Mouse (Mus musculus): ENCODE data around the gene Ano6.

The Ano6 gene

DNA sequence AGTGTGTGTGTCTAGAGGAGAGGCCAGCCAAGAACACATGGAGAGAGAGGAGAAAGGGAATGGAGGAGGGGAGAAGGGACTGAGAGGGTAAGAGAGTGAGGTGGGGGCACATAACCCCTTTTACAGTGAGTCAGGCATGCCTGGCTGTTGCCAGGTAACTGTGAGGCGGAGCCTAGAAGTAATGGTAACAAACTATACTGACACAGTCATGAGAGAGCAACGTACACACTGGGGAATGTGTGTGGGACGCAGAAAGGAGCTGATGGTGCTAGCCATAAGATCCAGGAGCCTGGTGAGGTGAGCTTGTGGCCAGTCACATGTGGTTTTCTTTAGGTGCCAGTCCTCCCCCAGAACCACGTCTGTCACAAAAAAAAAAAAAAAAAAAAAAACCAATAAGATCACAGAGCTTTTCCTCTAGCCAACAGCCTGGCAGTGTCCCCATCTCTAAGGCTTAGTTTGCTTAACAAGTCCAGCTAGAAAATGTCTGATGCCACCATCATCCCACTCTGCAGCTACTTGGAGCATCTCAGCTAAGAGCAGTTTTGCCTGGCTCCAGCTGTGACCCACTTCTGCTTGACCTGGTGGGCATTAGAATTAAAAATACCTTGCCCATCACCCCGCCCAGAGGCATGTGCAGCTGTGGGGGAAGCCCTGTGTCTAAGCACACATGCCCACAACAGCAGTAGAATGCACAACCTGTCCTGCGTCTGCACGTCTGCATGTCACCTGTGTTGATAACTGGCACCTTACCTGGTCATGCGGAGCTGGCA, 186.7 kb downstream of the Ano6 start:
- DNase-seq, result no peak

DNA sequence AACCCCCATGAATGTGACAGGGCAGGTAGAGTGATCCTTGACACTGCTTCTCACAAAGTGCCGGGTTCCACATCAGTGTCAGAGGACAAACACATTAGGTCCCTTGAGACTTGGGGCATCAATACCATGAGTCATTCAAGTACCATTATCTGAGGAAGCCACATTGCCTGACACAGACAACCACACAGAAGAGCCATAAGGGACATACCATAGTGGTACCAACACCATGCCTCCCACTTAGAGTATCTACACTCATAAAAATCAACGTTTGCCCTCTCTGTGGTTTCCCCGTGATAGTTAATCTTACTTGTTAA, 187.3 kb downstream of the Ano6 start:
- no peak for DNase-seq

DNA sequence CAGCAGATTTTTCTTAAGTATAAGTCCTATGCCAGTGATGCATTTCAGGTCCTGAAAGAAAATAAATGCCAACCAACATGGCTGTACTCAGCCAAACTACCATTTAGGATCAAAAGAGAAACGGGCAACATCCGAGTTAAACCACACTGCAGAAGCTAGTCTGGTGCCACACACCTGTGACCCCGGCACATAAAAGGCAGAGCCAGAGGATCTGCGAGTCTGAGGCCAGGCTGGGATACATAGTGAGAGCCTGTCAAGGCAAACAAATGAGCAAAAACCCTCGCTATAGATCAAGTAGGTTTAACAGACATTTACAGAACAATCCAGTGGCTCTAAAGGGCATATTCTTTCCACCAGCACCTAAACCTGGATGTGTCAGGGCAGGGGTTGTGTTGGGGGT, 190.0 kb downstream of the Ano6 start:
- no peak for DNase-seq

DNA sequence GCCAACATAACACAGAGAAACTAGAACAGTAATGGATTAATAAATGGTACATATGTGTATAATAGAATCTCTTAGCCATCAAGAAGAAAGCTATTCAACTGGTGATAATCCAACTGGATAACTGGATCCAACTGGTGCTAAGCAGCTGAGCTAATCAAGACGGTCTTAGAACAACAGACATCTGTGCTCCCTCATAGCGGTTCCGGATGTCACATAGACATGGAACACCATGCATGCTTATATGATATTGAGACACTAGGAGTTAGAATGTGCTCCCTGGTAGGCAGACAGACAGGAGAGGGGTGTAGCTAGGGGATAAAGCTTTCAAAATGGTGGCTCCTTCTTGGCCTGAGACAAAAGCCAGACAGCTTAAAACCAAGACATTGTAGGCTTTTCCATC, 197.3 kb downstream of the Ano6 start:
- DNase-seq, result no peak

DNA sequence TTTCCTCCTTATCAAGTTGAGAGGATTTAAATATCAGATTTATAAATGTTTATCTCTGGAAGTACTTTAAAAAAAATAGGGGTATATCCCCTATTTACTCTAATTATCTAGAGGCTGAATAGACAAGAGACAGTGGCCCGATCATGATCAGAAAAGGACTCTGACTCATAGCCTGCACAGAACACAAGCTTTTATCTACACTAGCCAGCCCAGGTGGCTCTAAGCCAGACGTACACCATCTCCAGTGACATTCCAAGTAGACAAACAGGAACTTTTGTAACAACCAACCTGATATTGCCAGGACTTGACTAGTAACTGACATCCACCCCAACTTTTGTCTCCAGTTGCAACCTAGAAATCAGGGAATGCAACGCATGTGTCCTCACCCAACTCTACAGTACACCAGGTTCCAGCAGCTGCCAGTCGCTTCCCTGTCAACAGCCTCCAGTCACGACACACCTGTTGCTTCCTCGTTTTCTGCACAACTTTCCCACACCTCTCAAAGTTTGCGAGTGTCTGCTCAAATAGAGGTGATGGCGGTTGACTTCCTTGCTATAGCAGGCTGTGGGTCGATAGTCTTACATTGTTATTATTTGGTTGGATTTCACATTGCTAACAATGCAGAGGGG, 199.0 kb downstream of the Ano6 start:
- DNase-seq, result no peak

DNA sequence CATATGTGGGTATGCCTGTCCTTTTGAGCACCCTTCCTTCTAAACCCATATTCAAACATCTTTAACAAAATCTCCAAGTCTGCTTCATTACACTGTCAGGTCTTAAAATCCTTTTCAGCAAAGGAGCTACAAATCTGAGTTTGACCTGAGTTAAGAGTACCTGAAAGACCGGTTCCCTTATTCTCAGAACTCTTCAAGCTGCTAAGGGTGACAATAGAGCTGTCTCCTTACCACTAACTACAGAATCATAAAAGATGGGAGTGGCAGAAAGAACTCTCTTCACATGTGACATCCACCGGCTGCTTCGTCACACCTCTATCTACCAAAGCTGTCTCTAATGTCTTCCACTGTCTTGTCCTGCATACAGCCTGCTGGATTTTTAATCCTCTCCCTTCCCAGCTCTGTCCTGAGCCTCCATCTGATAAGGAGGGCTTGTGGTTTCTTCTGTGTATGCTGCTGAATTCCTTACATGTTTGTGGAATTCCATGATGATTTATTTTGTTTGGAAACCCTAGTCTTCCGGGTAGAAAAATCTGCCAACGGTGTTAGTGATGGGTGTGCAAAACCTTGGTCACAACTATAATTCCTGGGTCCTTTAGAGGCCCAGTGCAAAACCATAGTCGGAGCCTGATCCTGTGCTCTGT, 212.4 kb downstream of the Ano6 start:
- no peak for DNase-seq

DNA sequence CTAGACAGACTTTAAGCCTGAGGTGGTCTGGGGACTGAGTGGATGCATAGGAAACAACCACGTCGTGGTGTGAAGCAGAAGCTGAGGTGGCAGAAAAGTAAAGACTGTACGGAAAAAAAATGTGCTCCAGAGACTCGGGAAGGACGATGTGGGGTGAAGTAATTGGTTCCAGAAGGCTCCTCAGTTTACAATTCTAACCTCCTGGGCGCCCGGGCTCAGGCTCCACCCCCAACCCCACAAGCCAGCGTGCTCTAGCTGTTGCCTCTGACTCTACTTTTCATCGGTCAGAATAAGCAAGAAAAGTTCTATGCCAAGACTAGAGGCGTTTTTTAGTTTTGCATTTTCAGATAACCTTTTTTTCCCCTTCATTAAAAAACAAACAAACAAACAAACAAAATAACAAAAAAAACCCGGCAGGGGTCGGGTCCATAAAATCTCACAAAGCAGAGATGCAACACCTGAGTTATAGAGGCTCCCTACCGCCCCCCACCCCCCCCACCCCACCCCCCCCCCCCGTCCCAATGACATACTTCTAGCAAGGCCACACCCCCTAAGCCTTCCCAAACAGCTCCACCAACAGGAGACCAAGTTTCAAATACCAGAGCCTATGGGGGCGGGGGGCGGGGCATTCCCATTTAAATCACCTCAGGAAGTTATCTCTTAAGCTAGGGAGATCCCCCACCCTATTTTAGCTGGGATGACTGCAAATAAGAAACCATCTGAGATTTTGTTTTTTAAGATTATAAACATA, 221.2 kb downstream of the Ano6 start:
- DNase-seq, result no peak

DNA sequence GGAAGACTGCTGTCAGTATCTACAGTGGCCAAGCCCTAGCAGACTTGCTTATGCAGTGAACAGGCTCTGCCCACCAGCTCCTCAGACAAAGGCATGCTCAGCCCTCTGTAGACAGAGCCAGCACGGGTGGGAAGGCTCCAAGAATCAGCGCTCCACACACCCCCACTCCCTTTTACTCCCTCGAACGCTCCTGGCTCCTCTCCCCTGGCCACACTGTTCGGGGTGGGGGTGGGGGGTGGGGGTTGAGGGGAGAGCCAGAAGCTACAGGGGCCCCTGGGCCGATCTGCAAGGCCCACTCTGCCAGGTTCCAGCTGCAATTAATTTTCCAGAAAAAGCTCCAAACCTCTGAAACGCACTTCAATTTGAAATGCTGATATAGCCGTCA, 221.7 kb downstream of the Ano6 start:
- no peak for DNase-seq

DNA sequence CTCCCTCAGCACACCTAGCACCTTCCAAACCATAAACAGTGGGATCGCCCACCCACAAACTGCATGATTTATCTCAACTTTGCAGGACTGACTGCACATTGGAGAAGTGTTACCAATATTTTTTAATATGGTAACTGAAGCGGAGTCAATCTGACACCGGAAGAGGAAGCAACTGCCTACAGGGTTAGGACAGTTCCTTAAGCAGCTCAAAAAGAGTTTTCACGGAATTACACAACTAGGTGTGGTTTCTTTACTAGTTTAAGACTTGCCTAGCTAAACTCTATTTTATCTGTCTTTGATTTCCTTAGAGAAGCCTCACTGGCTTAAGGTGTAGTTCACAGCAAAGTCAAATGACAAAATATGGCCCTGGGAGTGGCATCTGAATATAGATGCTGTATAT, 223.9 kb downstream of the Ano6 start:
- no peak for DNase-seq

DNA sequence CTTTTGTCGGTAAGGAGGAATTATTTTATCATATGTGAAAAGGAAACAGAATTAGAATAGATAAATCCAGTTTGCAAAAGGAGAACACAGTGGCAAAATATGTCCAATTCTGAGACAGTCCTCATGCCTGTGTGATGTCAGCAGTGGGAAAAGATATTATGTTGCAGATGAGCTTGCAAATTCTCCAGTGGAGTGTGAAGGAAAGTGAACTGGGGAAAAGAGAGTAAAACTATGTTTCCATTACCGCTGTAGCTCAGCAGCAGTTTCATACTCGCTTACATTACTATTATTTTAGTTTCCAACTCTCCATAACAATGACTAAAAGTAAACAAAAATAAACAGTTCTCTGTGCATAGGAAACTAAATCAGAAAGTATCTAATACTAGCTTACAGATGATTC, 229.8 kb downstream of the Ano6 start:
- no peak for DNase-seq

DNA sequence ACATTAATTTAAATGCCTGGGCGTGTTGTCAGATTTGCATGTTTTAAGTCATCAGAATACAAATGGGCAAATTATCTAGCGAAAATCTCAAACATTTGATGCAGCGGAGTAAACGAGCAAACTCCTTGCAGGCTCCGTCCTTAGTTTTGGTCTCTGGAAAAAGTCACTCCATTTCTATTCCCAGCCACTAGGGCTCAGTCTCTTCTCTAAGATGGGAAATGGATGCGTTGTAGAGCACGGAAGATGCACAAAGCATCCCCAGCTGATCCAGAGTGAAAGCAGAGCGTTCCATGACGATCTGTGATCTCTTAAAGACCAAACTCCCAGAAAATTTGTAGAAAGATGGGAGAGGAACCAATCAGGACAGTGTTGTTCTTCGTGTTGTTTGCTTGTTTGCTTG, 230.9 kb downstream of the Ano6 start:
- no peak for DNase-seq

All from lung, adult 18-20 months (tissue).